Mouse (Mus musculus) hindbrain, postnatal 0 days (tissue): Measurements from ENCODE around the gene Olfr1419. TPM values are rescaled to one million over a fixed set of nuclear protein-coding genes. Genes with fewer than 3 reads are reported as not detected.
A peak's percentile ranks its signal among the peaks of the same experiment; 100 is the strongest.
"Not testable (repeated sequence)": the region's sequence is repeated elsewhere in the genome, so short reads cannot be mapped to it uniquely, and the experiment has no call there.

ENCODE experiments used
- ATAC-seq: fragments of 200-750 bp; cut with Nextera tagmentation; 2 replicates; pipeline ENCODE4 v1.8.0; 2017; ENCODE audit warnings: mild to moderate bottlenecking, moderate TSS enrichment, moderate library complexity
- DNase-seq: peaks from one replicate; pipeline ENCODE4 v3.0.0-alpha.2; 2015; ENCODE audit warnings: low spot score
- H3K27ac ChIP-seq: fragments of 300-500 bp; sonication (generic); 2 replicates; pipeline ENCODE4 v1.5.1; 2014; ENCODE audit warnings: mild to moderate bottlenecking
- H3K27me3 ChIP-seq: fragments of 300-500 bp; sonication (generic); 2 replicates; pipeline ENCODE4 v1.6.1; 2014; ENCODE audit warnings: low read length, mixed read lengths; ENCODE audit not compliant: insufficient read depth
- H3K36me3 ChIP-seq: fragments of 300-500 bp; sonication (generic); 2 replicates; pipeline ENCODE4 v1.6.1; 2014; ENCODE audit warnings: low read length, mixed read lengths; ENCODE audit not compliant: insufficient read depth
- H3K4me1 ChIP-seq: fragments of 300-500 bp; sonication (generic); 2 replicates; pipeline ENCODE4 v1.6.1; 2014; ENCODE audit warnings: antibody characterized with exemption, low read length, mixed read lengths; ENCODE audit not compliant: insufficient read depth
- H3K4me2 ChIP-seq: fragments of 300-500 bp; sonication (generic); 2 replicates; pipeline ENCODE4 v1.6.1; 2014; ENCODE audit warnings: low read depth, mild to moderate bottlenecking, low read length, moderate library complexity, mixed read lengths
- H3K4me3 ChIP-seq: fragments of 300-500 bp; sonication (generic); 2 replicates; pipeline ENCODE4 v1.5.1; 2014; ENCODE audit warnings: low read length
- H3K9ac ChIP-seq: fragments of 300-500 bp; sonication (generic); replicated peaks from 2 replicates; pipeline ENCODE4 v1.6.1; 2014; ENCODE audit warnings: mild to moderate bottlenecking, low read length, moderate library complexity, mixed read lengths
- H3K9me3 ChIP-seq: fragments of 300-500 bp; sonication (generic); 2 replicates; pipeline ENCODE4 v1.6.1; 2016; ENCODE audit warnings: low read length, mixed read lengths
- CTCF ChIP-seq: IDR thresholded peaks from 2 replicates; pipeline ENCODE4 v1.5.1; 2016; ENCODE audit warnings: antibody characterized with exemption, control low read depth, low read depth
- WGBS: fragments of 180-500 bp; shearing (Covaris S2); extraction: QIAGEN DNeasy Blood & Tissue Kit; methylation state at CpG from one replicate; pipeline ENCODE4 v1.1.7; 2014; 5-methylcytosine and 5-hydroxymethylcytosine counted together
- polyA plus RNA-seq: library from polyadenylated mRNA; unstranded; fragments of >200 nt; fragmentation: Nextera tagmentation; extraction: Ambion mirVana; gene quantifications from 2 replicates; pipeline ENCODE4 v1.2.1, GENCODE M21; 2015
- total RNA-seq: library from RNA; depleted of rRNA; stranded (reverse); fragments of >200 nt; gene quantifications from 2 replicates; pipeline ENCODE4 v1.2.3, GENCODE M21; 2014; rRNA removed

Gene Olfr1419
- total RNA-seq = not detected in 2 replicates
- polyA plus RNA-seq = not detected in 2 replicates

- WGBS = 50% methylated on average over 1 of the region's 1 CpGs
- Histone ChIP-seq H3K36me3 (no peaks in the 10 kb centered on the region), H3K4me1 (no peaks in the 10 kb centered on the region), H3K27ac (no peak within 1 kb of the TSS), H3K9me3 (no peaks in the 10 kb centered on the region), H3K9ac (no peak within 1 kb of the TSS), H3K27me3 (no peaks in the 10 kb centered on the region), H3K4me2 (no peak within 1 kb of the TSS), H3K4me3 (no peak within 1 kb of the TSS)
- no peak for TF ChIP-seq CTCF
- ATAC-seq (no peak), DNase-seq (no peak)
Measured at GRCm38 (mm10) chr19:11875006-11875405, at the start of gene Olfr1419. TSS of gene Olfr1419 (minus strand) at chr19:11875106.

- 99% methylated on average over 2 of the region's 2 CpGs for WGBS
- not testable (repeated sequence) for H3K4me3 ChIP-seq, H3K27ac ChIP-seq, H3K9ac ChIP-seq, ATAC-seq, H3K9me3 ChIP-seq, DNase-seq, H3K4me1 ChIP-seq, H3K4me2 ChIP-seq, H3K27me3 ChIP-seq
- H3K36me3 ChIP-seq = peaks cover 50% of the 10 kb centered on the region
Measured at GRCm38 (mm10) chr19:11922515-11922914, 47.6 kb upstream of the Olfr1419 start.

GRCm38 (mm10) chr19:11922068-11922467 is 47.2 kb upstream of the Olfr1419 start:
- no peak overlapping the region for H3K27ac ChIP-seq
- DNase-seq = no peak
- ATAC-seq = no peak

GRCm38 (mm10) chr19:11915804-11916203 is 40.9 kb upstream of the Olfr1419 start:
- 11% methylated on average over 2 of the region's 2 CpGs for WGBS
- ATAC-seq (no peak), DNase-seq (peak; percentile 83)
- TF ChIP-seq CTCF = no peak
- no peak overlapping the region for H3K4me3 ChIP-seq
- no peaks in the 10 kb centered on the region for H3K9me3 ChIP-seq
- no peak overlapping the region for H3K27ac ChIP-seq
- no peak overlapping the region for H3K4me2 ChIP-seq
- no peaks in the 10 kb centered on the region for H3K27me3 ChIP-seq
- no peak overlapping the region for H3K9ac ChIP-seq
- H3K4me1 ChIP-seq = peaks cover 8% of the 10 kb centered on the region; the same call in 1 of the 2 replicates
- H3K36me3 ChIP-seq = peaks cover 9% of the 10 kb centered on the region; the same call in 1 of the 2 replicates

More at GRCm38 (mm10) chr19:11922068-11922467, 47.2 kb upstream of the Olfr1419 start:
- Histone ChIP-seq H3K36me3 (peaks cover 47% of the 10 kb centered on the region), H3K4me1 (no peaks in the 10 kb centered on the region), H3K4me3 (no peak overlapping the region), H3K4me2 (no peak overlapping the region), H3K9me3 (no peaks in the 10 kb centered on the region), H3K27me3 (no peaks in the 10 kb centered on the region), H3K9ac (no peak overlapping the region)
- TF ChIP-seq CTCF = no peak
- WGBS = 100% methylated on average over 1 of the region's 1 CpGs

GRCm38 (mm10) chr19:11912533-11913121 is 37.7 kb upstream of the Olfr1419 start:
- Histone ChIP-seq H3K9ac (peak overlapping the region; percentile 74), H3K27me3 (no peaks in the 10 kb centered on the region), H3K27ac (peak overlapping the region; percentile 90), H3K4me1 (peaks cover 8% of the 10 kb centered on the region; the same call in 1 of the 2 replicates), H3K4me2 (peak overlapping the region; percentile 78), H3K9me3 (no peaks in the 10 kb centered on the region), H3K36me3 (no peaks in the 10 kb centered on the region), H3K4me3 (peak overlapping the region; percentile 84)
- under 1% methylated on average over 47 of the region's 54 CpGs for WGBS
- TF ChIP-seq CTCF = no peak
- DNase-seq = peak; percentile 62
- ATAC-seq = peak; percentile 54; the same call in 1 of the 2 replicates

- peak within 1 kb of the TSS; percentile 78 for H3K4me2 ChIP-seq
- DNase-seq = peak; percentile 99
- peak; percentile 98 for ATAC-seq
- peaks cover 8% of the 10 kb centered on the region; the same call in 1 of the 2 replicates for H3K4me1 ChIP-seq
- no peaks in the 10 kb centered on the region for H3K36me3 ChIP-seq
- H3K4me3 ChIP-seq = peak within 1 kb of the TSS; percentile 84
- WGBS = under 1% methylated on average over 48 of the region's 53 CpGs
- peak within 1 kb of the TSS; percentile 90 for H3K27ac ChIP-seq
- no peaks in the 10 kb centered on the region for H3K27me3 ChIP-seq
- TF ChIP-seq CTCF = peak; percentile 3; the same call in 1 of the 2 replicates
- no peaks in the 10 kb centered on the region for H3K9me3 ChIP-seq
- peak within 1 kb of the TSS; percentile 74 for H3K9ac ChIP-seq
Measured at GRCm38 (mm10) chr19:11912037-11912532, 37.2 kb upstream of the Olfr1419 start, which contains the start of gene Patl1. TSS of gene Patl1 (plus strand) at chr19:11912399.

- Histone ChIP-seq H3K4me2 (peak overlapping the region; percentile 78), H3K27me3 (no peaks in the 10 kb centered on the region), H3K36me3 (no peaks in the 10 kb centered on the region), H3K9ac (peak overlapping the region; percentile 74), H3K9me3 (no peaks in the 10 kb centered on the region), H3K27ac (peak overlapping the region; percentile 90), H3K4me1 (peaks cover 8% of the 10 kb centered on the region; the same call in 1 of the 2 replicates), H3K4me3 (peak overlapping the region; percentile 84)
- WGBS = 4% methylated on average over 17 of the region's 17 CpGs
- DNase-seq (peak; percentile 37), ATAC-seq (peak; percentile 36)
- TF ChIP-seq CTCF = no peak
Measured at GRCm38 (mm10) chr19:11911603-11912002, 36.7 kb upstream of the Olfr1419 start.
